Mouse (Mus musculus) embryonic facial prominence, embryonic 12.5 days (tissue): ENCODE measurements around the gene Zfp827. TPM values are rescaled to one million over a fixed set of nuclear protein-coding genes. Genes with fewer than 3 reads are reported as not detected.

Experiments used
- ATAC-seq: fragments of 200-750 bp; cut with Nextera tagmentation; 2 replicates; pipeline ENCODE4 v1.8.0; 2017; ENCODE audit not compliant: insufficient number of reproducible peaks, insufficient read depth, low FRiP score, low TSS enrichment
- H3K27ac ChIP-seq: fragments of 300-500 bp; sonication (generic); 2 replicates; pipeline ENCODE4 v1.5.1; 2016; ENCODE audit warnings: mild to moderate bottlenecking
- H3K27me3 ChIP-seq: fragments of 300-500 bp; sonication (generic); 2 replicates; pipeline ENCODE4 v1.6.1; 2016; ENCODE audit warnings: mild to moderate bottlenecking, moderate library complexity
- H3K36me3 ChIP-seq: fragments of 300-500 bp; sonication (generic); 2 replicates; pipeline ENCODE4 v1.6.1; 2016; ENCODE audit warnings: mild to moderate bottlenecking
- H3K4me1 ChIP-seq: fragments of 300-500 bp; sonication (generic); 2 replicates; pipeline ENCODE4 v1.6.1; 2016
- H3K4me2 ChIP-seq: fragments of 300-500 bp; sonication (generic); replicated peaks from 2 replicates; pipeline ENCODE4 v1.6.1; 2016; ENCODE audit warnings: mild to moderate bottlenecking, moderate library complexity
- H3K4me3 ChIP-seq: fragments of 300-500 bp; sonication (generic); 2 replicates; pipeline ENCODE4 v1.5.1; 2016; ENCODE audit warnings: mild to moderate bottlenecking
- H3K9ac ChIP-seq: fragments of 300-500 bp; sonication (generic); 2 replicates; pipeline ENCODE4 v1.6.1; 2016; ENCODE audit warnings: mild to moderate bottlenecking, moderate library complexity
- H3K9me3 ChIP-seq: fragments of 300-500 bp; sonication (generic); 2 replicates; pipeline ENCODE4 v1.6.1; 2016; ENCODE audit warnings: mild to moderate bottlenecking, moderate library complexity
- whole genome bisulfite sequencing: fragments of 180-500 bp; shearing (Covaris S2); methylation state at CpG from one replicate; pipeline ENCODE4 v1.1.7; 2016; 5-methylcytosine and 5-hydroxymethylcytosine counted together
- polyA plus RNA-seq: library from polyadenylated mRNA; unstranded; fragments of >200 nt; fragmentation: Nextera tagmentation; extraction: Ambion mirVana; gene quantifications from 2 replicates; pipeline ENCODE4 v1.2.1, GENCODE M21; 2016

The Zfp827 gene
- polyA plus RNA-seq, 1 experiment from 2014 or later, result 13.8 TPM

DNA sequence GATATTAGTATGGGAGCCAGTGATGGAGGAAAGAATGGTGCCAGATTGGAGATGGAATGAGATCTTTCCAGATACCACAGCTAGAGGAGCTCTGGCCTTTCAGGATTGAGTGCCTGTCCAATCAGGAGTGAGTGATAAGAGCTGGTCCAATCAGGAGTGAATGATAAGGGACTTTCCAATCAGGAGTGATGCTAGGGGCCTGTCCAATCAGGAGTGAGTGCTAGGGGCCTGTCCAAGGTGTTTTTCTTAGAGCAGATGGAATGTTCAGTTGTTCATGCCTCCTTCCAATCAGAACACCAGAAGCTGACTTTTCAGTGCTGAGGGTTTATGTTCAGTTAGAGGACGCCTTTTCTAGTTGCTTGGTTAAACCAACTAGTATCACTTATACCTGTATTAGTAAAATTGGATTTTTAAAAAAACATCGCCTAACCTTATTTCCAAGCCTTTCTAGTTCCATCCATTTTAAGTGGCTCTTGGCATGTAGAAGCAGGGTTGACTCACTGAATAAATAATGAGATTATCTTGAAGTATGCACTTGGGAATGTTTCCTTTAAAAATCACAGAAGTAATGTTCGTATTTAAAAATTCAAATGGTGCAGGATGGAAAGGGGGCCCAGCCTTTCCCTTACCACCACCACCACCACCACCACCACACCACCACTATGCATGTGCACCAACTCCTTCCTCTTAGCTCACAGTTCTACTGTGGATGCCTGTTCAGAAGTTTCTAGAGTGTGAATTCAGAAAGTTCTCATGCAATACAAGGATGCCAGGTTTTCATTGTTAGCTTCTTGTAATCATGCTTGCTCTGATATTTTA is 39.8 kb downstream of the Zfp827 start:
- no peak overlapping the region for H3K4me2 ChIP-seq
- H3K4me1 ChIP-seq, result no peaks in the 10 kb centered on the region
- H3K9me3 ChIP-seq, result no peaks in the 10 kb centered on the region
- no peak overlapping the region for H3K9ac ChIP-seq
- H3K36me3 ChIP-seq, result peaks cover 42% of the 10 kb centered on the region
- no peak overlapping the region for H3K4me3 ChIP-seq
- no peak overlapping the region for H3K27ac ChIP-seq
- no peaks in the 10 kb centered on the region for H3K27me3 ChIP-seq
- no peak for ATAC-seq
- 90% methylated on average over 3 of the region's 3 CpGs for WGBS

DNA sequence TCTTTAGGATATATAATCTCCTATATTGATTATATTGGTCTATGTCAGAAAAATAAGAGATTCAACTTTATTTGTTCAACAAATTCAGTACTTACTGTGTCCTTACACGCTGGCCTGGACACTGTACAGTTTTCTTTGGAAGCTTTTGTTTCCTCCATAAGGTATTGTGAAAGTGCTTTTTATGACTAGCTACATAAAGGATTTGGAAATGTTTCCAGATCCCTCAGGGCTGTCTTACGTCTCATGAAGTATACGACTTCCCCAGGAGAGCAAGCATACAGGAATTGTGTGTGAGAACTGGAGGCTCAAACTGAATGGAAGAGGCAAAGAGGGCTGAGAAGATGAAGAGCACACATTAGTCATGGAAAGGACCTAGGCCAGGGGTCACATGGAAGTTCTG is 45.1 kb downstream of the Zfp827 start:
- no peak for ATAC-seq
- H3K9me3 ChIP-seq, result no peaks in the 10 kb centered on the region
- 0 out of 2 replicates have a peak, but pooled peaks cover 2% of the 10 kb centered on the region for H3K4me1 ChIP-seq
- no peak overlapping the region for H3K4me3 ChIP-seq
- 92% methylated on average over 3 of the region's 3 CpGs for WGBS
- peaks cover 48% of the 10 kb centered on the region for H3K36me3 ChIP-seq
- H3K27me3 ChIP-seq, result no peaks in the 10 kb centered on the region
- H3K27ac ChIP-seq, result no peak overlapping the region
- no peak overlapping the region for H3K9ac ChIP-seq
- no peak overlapping the region for H3K4me2 ChIP-seq

DNA sequence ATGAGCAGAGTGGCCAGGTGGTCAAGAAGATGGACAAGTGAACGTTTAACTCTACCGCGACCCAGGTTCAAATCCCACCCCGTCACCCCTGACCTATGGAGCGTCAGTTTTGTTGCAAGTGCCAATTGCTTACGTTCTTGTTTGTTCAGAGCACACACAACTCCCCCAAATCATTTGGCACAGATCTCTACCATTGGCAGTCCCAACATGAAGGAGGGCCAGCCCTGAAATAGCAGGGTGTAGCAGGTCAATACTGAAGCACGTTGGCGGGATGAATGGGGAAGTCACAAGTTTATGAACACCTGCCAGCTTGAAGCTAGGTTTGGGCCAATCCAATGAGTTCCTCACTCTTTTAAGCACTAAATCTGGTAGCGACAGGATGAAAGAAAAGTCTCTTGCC is 46.7 kb downstream of the Zfp827 start:
- Histone ChIP-seq H3K9ac (no peak overlapping the region), H3K9me3 (no peaks in the 10 kb centered on the region), H3K27me3 (no peaks in the 10 kb centered on the region), H3K4me1 (peaks cover 14% of the 10 kb centered on the region; the same call in 1 of the 2 replicates), H3K4me2 (no peak overlapping the region), H3K4me3 (no peak overlapping the region), H3K36me3 (peaks cover 42% of the 10 kb centered on the region), H3K27ac (no peak overlapping the region)
- WGBS, result 90% methylated on average over 9 of the region's 9 CpGs
- ATAC-seq, result no peak

DNA sequence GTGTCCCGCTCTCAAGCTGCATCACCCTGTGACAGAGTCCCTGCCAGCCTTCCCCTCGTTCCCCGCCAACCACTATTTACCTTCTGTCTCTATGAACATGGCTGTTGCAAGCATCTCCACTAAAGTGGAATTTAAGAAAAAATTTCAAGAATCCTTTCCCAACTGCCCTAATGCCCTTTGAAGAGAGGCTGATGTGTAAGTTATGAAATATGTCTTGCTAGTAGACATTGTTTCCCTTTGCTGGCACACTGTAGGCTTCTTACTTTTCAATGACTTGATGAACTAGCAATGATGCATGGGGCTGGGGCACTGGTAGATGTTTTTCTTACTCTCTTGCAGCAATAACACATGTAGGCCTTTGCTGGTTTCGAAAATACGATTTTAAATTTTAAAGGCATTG is 49.0 kb downstream of the Zfp827 start:
- H3K4me1 ChIP-seq, result peaks cover 14% of the 10 kb centered on the region; the same call in 1 of the 2 replicates

DNA sequence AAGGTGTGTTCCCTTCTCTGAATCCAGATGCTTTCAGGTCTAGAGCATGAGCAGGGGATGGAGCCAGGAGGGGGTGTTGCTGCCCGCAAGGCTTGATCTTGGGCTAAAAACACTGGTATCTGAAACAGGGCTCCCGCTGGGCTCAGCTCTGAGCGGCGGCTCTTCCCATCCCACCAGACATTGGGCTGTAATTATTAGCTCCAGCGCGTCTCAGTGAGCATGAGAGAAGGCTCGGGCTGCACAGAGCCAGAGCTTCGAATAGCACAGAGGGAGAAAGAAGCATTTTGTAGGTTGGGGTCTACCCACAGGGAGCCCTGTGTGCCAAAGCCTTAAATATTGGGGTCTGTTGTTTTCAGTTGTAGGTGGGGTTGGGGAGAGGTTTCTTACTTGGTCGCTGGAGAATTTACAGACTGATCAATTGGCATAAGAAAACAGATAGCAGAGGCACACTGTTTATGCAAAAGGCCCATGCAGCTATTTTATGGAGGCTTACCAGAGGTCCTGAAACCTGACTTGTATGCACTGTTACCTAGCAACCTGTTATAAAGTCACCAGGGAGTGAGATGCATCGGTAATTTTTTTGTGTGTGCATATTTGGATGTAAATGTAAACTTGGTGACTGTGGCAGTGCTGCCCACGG is 50.4 kb downstream of the Zfp827 start:
- Histone ChIP-seq H3K27ac (no peak overlapping the region), H3K4me3 (no peak overlapping the region), H3K9ac (no peak overlapping the region), H3K4me2 (no peak overlapping the region), H3K36me3 (peaks cover 37% of the 10 kb centered on the region), H3K4me1 (peaks cover 14% of the 10 kb centered on the region; the same call in 1 of the 2 replicates), H3K9me3 (no peaks in the 10 kb centered on the region), H3K27me3 (no peaks in the 10 kb centered on the region)
- 24% methylated on average over 11 of the region's 11 CpGs for WGBS
- no peak for ATAC-seq

More for the DNA sequence above, 49.0 kb downstream of the Zfp827 start:
- H3K36me3 ChIP-seq, result peaks cover 35% of the 10 kb centered on the region
- no peak for ATAC-seq
- 87% methylated on average over 5 of the region's 5 CpGs for WGBS
- no peaks in the 10 kb centered on the region for H3K9me3 ChIP-seq
- H3K27me3 ChIP-seq, result no peaks in the 10 kb centered on the region
- no peak overlapping the region for H3K27ac ChIP-seq
- H3K4me2 ChIP-seq, result no peak overlapping the region
- no peak overlapping the region for H3K9ac ChIP-seq
- no peak overlapping the region for H3K4me3 ChIP-seq

DNA sequence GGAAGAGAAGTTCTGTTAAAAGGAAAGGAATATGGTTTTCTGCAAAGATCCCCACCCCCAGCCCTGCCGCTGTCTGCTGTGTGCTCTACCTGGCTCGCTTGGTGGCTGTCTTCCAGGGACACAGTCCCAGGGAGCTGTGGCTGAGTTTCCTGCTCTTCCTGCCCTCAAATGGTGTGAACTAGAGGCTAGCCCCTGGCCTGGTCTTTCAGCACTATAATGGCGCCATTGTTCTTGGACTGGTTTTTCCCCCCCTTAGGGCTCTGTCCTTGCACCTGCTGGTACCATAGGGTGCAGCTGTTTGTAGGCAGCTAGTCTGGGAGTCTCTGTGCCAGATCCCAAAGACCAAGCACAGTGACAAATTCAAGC is 50.9 kb downstream of the Zfp827 start:
- peaks cover 14% of the 10 kb centered on the region; the same call in 1 of the 2 replicates for H3K4me1 ChIP-seq
- no peak overlapping the region for H3K4me2 ChIP-seq
- H3K9me3 ChIP-seq, result no peaks in the 10 kb centered on the region
- no peak for ATAC-seq
- H3K4me3 ChIP-seq, result no peak overlapping the region
- peaks cover 37% of the 10 kb centered on the region for H3K36me3 ChIP-seq
- H3K27ac ChIP-seq, result no peak overlapping the region
- H3K27me3 ChIP-seq, result no peaks in the 10 kb centered on the region
- no peak overlapping the region for H3K9ac ChIP-seq
- WGBS, result 63% methylated on average over 3 of the region's 3 CpGs

DNA sequence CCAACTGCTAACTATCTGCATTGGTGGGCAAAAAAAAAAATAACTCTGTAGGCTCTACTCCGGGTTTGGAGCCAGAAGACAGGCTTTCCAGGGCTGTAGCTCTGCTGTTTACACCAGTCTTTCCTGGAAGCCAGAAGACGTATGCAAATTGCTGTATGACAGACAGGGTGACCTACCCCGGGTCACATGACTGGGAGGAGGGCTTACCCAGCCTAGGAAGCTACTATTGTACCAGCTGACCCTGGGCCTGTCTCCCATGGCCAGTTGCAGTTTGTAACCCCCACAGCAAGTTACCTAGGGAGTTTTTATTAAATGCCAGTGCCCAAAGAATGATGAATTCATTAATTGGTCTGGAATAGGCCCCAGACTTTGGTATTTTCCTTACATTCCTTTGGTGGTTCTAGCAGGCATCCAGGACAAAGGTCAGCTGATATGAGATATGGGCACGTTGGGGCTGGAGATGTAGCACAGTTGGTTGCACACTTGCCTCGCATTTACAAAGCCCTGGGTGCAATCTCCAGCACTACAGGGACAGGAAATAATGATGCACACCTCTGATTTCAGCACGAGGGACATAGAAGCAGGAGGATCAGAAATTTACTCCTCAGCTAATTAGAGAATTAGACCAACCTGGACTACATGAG is 52.0 kb downstream of the Zfp827 start:
- H3K27ac ChIP-seq, result no peak overlapping the region
- H3K4me2 ChIP-seq, result no peak overlapping the region
- ATAC-seq, result no peak
- H3K27me3 ChIP-seq, result no peaks in the 10 kb centered on the region
- no peak overlapping the region for H3K9ac ChIP-seq
- no peaks in the 10 kb centered on the region for H3K9me3 ChIP-seq
- H3K36me3 ChIP-seq, result peaks cover 28% of the 10 kb centered on the region
- peaks cover 14% of the 10 kb centered on the region; the same call in 1 of the 2 replicates for H3K4me1 ChIP-seq
- WGBS, result 68% methylated on average over 6 of the region's 6 CpGs
- H3K4me3 ChIP-seq, result no peak overlapping the region

DNA sequence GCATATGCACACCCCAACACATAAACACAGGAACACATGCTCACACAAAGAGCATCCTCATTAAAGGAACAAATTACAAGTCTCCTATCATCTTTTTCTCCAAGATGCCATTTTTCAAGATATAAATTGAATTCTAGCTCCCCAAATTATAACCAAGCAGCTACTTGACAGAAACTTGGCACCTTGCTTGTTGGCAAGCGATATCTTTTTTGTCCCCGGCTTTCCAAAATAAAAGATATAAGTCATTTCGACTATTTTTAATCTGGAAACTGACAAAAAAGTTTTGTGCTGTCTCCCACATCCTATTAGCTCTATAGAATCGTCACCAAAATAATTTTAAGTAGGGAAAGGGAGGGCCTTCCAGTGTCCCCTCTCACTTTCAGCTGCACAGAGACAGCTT is 53.1 kb downstream of the Zfp827 start:
- peaks cover 20% of the 10 kb centered on the region; the same call in 1 of the 2 replicates for H3K36me3 ChIP-seq
- no peaks in the 10 kb centered on the region for H3K27me3 ChIP-seq
- no peak overlapping the region for H3K27ac ChIP-seq
- H3K9me3 ChIP-seq, result no peaks in the 10 kb centered on the region
- 89% methylated on average over 4 of the region's 4 CpGs for WGBS
- ATAC-seq, result no peak
- no peak overlapping the region for H3K4me2 ChIP-seq
- no peak overlapping the region for H3K9ac ChIP-seq
- peaks cover 14% of the 10 kb centered on the region; the same call in 1 of the 2 replicates for H3K4me1 ChIP-seq
- no peak overlapping the region for H3K4me3 ChIP-seq

DNA sequence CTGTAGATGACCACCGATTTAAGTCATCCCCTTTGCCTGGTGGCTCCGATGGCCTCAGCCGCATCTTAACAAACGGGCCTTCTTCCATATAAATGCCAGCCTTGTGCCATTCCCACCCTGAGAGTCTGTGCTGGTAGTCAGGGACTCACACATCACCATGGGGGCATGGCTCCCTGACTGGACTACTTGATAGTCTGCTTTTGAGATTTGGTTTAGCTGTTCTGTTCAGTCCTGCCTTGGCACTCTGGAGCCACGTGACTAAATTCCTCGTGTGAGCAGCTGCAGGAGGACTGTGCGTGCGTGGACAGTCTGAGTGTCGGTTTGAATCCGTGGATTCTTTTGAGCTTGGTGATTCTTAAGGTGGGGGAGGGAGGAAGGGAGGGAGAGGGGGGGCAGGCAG is 53.7 kb downstream of the Zfp827 start:
- Histone ChIP-seq H3K9me3 (no peaks in the 10 kb centered on the region), H3K4me3 (no peak overlapping the region), H3K36me3 (peaks cover 24% of the 10 kb centered on the region; the same call in 1 of the 2 replicates), H3K9ac (no peak overlapping the region), H3K27me3 (no peaks in the 10 kb centered on the region), H3K4me2 (no peak overlapping the region), H3K4me1 (peaks cover 14% of the 10 kb centered on the region; the same call in 1 of the 2 replicates), H3K27ac (no peak overlapping the region)
- ATAC-seq, result no peak
- WGBS, result 84% methylated on average over 10 of the region's 10 CpGs

DNA sequence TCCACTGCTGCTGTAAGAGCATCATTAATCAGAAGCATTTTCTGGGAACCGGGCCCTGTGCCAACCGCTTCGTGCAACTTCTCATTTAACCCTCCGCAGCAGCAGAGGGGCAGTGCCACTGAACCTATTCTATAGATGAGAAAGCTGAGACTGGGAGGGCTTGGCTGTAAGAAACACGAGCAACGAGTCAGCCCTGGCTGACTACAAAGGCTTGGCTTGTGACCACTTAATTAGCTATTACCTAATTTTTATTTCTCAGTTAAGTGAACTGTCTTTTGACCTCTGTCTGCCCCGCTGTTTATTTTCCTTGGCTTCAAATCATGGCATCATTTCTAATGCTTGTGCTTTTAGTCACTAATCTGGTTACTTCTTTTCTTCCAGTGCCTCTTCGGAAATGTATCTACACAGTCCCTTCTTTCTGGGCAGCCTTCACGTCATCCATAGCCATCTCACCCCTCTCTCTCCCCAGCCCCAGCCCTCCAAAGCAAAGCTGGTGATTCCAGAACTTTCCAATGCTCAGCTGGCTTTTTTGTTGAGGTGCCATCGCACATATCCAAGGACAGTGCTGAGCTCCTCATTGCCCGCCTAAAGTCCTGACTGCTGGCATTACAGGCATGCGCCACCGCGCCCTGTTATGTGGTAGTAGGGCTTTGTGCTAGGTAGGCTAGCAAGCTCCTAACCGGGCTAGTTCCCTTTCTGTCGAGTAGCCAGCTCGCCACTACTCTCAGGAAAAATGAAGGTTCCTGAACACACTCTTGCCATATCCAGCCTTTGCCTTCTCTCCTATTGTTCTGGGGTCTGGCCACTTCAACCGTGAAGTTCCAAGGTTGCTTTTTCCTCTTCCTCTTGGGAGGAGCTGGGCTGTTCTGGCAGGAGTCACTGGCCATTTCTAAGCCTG is 55.5 kb downstream of the Zfp827 start:
- WGBS, result 83% methylated on average over 18 of the region's 18 CpGs
- H3K4me2 ChIP-seq, result no peak overlapping the region
- H3K27me3 ChIP-seq, result no peaks in the 10 kb centered on the region
- peaks cover 31% of the 10 kb centered on the region for H3K36me3 ChIP-seq
- no peak for ATAC-seq
- no peak overlapping the region for H3K9ac ChIP-seq
- H3K9me3 ChIP-seq, result no peaks in the 10 kb centered on the region
- no peak overlapping the region for H3K27ac ChIP-seq
- peaks cover 8% of the 10 kb centered on the region; the same call in 1 of the 2 replicates for H3K4me1 ChIP-seq
- no peak overlapping the region for H3K4me3 ChIP-seq

DNA sequence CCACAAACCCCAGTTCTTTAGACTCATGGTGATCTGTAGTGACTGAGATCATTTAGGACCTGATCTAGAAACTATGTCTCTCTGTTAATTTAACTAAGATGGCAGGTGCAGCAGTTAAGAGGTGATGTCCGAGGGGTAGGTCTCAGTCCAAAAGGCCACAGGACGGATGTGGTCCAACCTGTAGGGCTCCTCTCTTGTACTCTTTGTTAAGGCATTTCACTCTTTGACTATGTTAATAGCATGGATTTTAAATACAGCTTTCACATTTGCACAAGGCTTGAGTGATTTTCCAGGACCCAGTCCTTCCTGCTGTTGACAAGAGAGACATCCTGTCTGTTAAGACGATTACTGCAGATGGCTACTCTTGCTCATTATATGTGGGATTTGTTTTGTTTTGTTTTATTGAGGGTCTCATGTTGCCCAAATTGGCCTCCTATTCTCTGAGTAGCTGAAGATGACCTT is 56.2 kb downstream of the Zfp827 start:
- no peak overlapping the region for H3K4me2 ChIP-seq
- no peak overlapping the region for H3K9ac ChIP-seq
- H3K27ac ChIP-seq, result no peak overlapping the region
- H3K36me3 ChIP-seq, result peaks cover 38% of the 10 kb centered on the region
- no peaks in the 10 kb centered on the region for H3K9me3 ChIP-seq
- WGBS, result 82% methylated on average over 3 of the region's 3 CpGs
- H3K4me3 ChIP-seq, result no peak overlapping the region
- no peaks in the 10 kb centered on the region for H3K27me3 ChIP-seq
- H3K4me1 ChIP-seq, result 0 out of 2 replicates have a peak, but pooled peaks cover 1% of the 10 kb centered on the region
- no peak for ATAC-seq
